ENCODE assay signal across 9 mouse cellular contexts in the genomic region with DNA sequence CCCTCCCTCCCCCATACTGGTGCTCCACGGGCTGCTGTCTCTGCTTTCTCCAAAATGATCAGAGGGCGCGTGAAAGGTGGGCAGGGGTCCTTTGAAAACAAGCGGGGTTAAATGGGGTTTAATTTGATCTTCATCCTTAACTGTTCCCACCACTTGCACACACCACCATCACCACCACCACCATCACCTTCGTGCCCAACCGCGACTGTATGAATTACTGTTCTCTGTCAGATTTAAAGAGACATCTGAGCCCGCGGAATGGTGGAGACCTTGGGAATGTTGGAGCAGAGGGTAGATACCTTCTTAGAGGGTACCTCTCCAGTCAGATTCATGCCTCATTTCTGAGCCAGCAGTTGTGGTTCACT. TPM values are rescaled to one million over a fixed set of nuclear protein-coding genes. Genes with fewer than 3 reads are reported as not detected.
DNase-seq lines count a peak whose midpoint lies in the region; ATAC-seq and TF ChIP-seq lines count a peak whose summit lies in the region.
"Had no signal": no experiment of that assay in that cellular context is flagged by ENCODE, and none has a peak within 500 bp of the region (broad histone marks: within the 10 kb centered on the region; RNA-seq: fewer than 3 reads in every experiment).

No protein-coding gene starts in this region.

- peak overlapping the region; percentile 43 for H3K9ac ChIP-seq in heart, embryonic 12.5 days
- H3K9ac ChIP-seq in limb, embryonic 14.5 days (ENCODE audit: low read depth, low read length, severe bottlenecking), result peak overlapping the region; percentile 52; the same call in 1 of the 2 replicates

- H3K27ac ChIP-seq in heart, embryonic 12.5 days (ENCODE audit: poor library complexity, severe bottlenecking), result no peak overlapping the region
- H3K27ac ChIP-seq in thymus, adult 2 months (ENCODE audit: control insufficient read depth, insufficient read depth, low read length), result no peak overlapping the region
- H3K27ac ChIP-seq in limb, embryonic 14.5 days (replicated peaks; ENCODE audit: low read depth, low read length), result no peak overlapping the region

- 0 out of 2 replicates have a peak, but pooled peaks cover 3% of the 10 kb centered on the region for H3K9me3 ChIP-seq in heart, embryonic 12.5 days (replicated peaks)
- no peaks in the 10 kb centered on the region for H3K9me3 ChIP-seq in limb, embryonic 14.5 days (ENCODE audit: control insufficient read depth, low read length)
- H3K9me3 ChIP-seq: G1E had no signal

- H3K4me1 ChIP-seq in heart, embryonic 12.5 days (replicated peaks), result peaks cover 18% of the 10 kb centered on the region
- H3K4me1 ChIP-seq in thymus, adult 2 months (replicated peaks; ENCODE audit: control insufficient read depth, insufficient read depth, low read length), result peaks cover 4% of the 10 kb centered on the region
- peaks cover 5% of the 10 kb centered on the region; the same call in 1 of the 2 replicates for H3K4me1 ChIP-seq in limb, embryonic 14.5 days (ENCODE audit: control insufficient read depth, insufficient read depth, low read length)

- peaks cover 35% of the 10 kb centered on the region for H3K27me3 ChIP-seq in heart, embryonic 12.5 days (replicated peaks)
- peaks cover 3% of the 10 kb centered on the region; the same call in 1 of the 2 replicates for H3K27me3 ChIP-seq in thymus, adult 2 months (ENCODE audit: control insufficient read depth, insufficient read depth, low read length)
- H3K27me3 ChIP-seq in limb, embryonic 14.5 days (ENCODE audit: control insufficient read depth, insufficient read depth, low read length), result peaks cover 19% of the 10 kb centered on the region

- no peak for TF ChIP-seq CTCF in thymus, adult 2 months (IDR thresholded peaks at IDR 0.05; ENCODE audit: borderline replicate concordance, control insufficient read depth, extremely low read depth, insufficient read depth, low read length, poor library complexity)

- no peaks in the 10 kb centered on the region for H3K36me3 ChIP-seq in heart, embryonic 12.5 days
- H3K36me3 ChIP-seq in thymus, adult 2 months (ENCODE audit: control insufficient read depth, insufficient read depth, low read length), result no peaks in the 10 kb centered on the region
- H3K36me3 ChIP-seq in limb, embryonic 14.5 days (ENCODE audit: control insufficient read depth, insufficient read depth, low read length), result no peaks in the 10 kb centered on the region
- H3K36me3 ChIP-seq: G1E had no signal

- no peak for TF ChIP-seq POLR2A in thymus, adult 2 months (IDR thresholded peaks at IDR 0.05; ENCODE audit: control insufficient read depth, extremely low read depth, insufficient read depth, low read length, poor library complexity)
- TF ChIP-seq POLR2A in limb, embryonic 14.5 days (IDR thresholded peaks at IDR 0.05; ENCODE audit: borderline replicate concordance, extremely low read depth, insufficient read depth, insufficient read length), result no peak

- ATAC-seq in heart, embryonic 12.5 days (ENCODE audit: insufficient number of reproducible peaks, low FRiP score), result no peak
- no peak for ATAC-seq in limb, embryonic 14.5 days (ENCODE audit: low FRiP score, low read depth)

- peak overlapping the region; percentile 95 for H3K4me2 ChIP-seq in heart, embryonic 12.5 days
- peak overlapping the region; percentile 94 for H3K4me2 ChIP-seq in limb, embryonic 14.5 days (replicated peaks; ENCODE audit: low read depth, low read length, severe bottlenecking)

- 16% methylated on average over 9 of the region's 9 CpGs for WGBS in heart, embryonic 12.5 days
- 9% methylated on average over 9 of the region's 9 CpGs for WGBS in thymus, adult 2 months
- 8% methylated on average over 9 of the region's 9 CpGs for WGBS in limb, embryonic 14.5 days

- DNase-seq in heart, adult 11 months, result no peak
- DNase-seq in thymus, adult 2 months, result no peak
- DNase-seq in thymus, postnatal 10 days (ENCODE audit: low spot score in 2 of 2), result no peak
- no peak for DNase-seq in limb, embryonic 14.5 days (ENCODE audit: low spot score)
- DNase-seq in adrenal gland, adult (ENCODE audit: inconsistent age in 2 of 2, low spot score in 1 of 2), result no peak
- DNase-seq in layer of hippocampus, adult 8-10 months (ENCODE audit: low spot score in 2 of 2), result no peak
- no peak for DNase-seq in Muller cell, postnatal 12 days (ENCODE audit: inconsistent ontology term)

- H3K4me3 ChIP-seq in heart, embryonic 12.5 days, result peak overlapping the region; percentile 58
- peak overlapping the region; percentile 27; the same call in 1 of the 2 replicates for H3K4me3 ChIP-seq in thymus, adult 2 months (ENCODE audit: control insufficient read depth, insufficient read depth, low read length)
- H3K4me3 ChIP-seq in limb, embryonic 14.5 days (replicated peaks; ENCODE audit: low read length), result peak overlapping the region; percentile 58

RNA-seq across cellular contexts. Expression of a gene that starts 0.6 kb away (rescaled TPM):
- polyA plus RNA-seq in heart, embryonic 12.5 days (2016; fragmentation: Nextera tagmentation; extraction: Ambion mirVana), result 1.7 and 2.1 TPM in 2 replicates
- polyA plus RNA-seq in thymus, adult 2 months (2012; rRNA removed), result 0.41 and 0.51 TPM in 2 replicates
- 1.1 and 1.7 TPM in 2 replicates for polyA plus RNA-seq in limb, embryonic 14.5 days (2012; rRNA removed)
- polyA plus RNA-seq in limb, embryonic 14.5 days (2014; fragmentation: Nextera tagmentation; extraction: Ambion mirVana), result 0.66 and 0.81 TPM in 2 replicates
- total RNA-seq in layer of hippocampus, adult 8-10 months (2022), result 100 to 1,000 TPM; 120 to 146 (median 132) TPM
- polyA plus RNA-seq: G1E had no signal
